Mouse (Mus musculus) limb, embryonic 14.5 days (tissue): Measurements from ENCODE around the gene Atxn7l3. TPM values are rescaled to one million over a fixed set of nuclear protein-coding genes. Genes with fewer than 3 reads are reported as not detected.

Experiments used
- ATAC-seq: fragments of 200-750 bp; cut with Nextera tagmentation; 2 replicates; pipeline ENCODE4 v1.8.0; 2017; ENCODE audit warnings: low read depth, moderate number of reproducible peaks, moderate TSS enrichment; ENCODE audit not compliant: low FRiP score
- DNase-seq: peaks from one replicate; pipeline ENCODE4 v3.0.0-alpha.2; 2015; ENCODE audit warnings: low spot score
- H3K27ac ChIP-seq: fragments of 300-500 bp; sonication (generic); replicated peaks from 2 replicates; pipeline ENCODE4 v1.5.1; 2014; ENCODE audit warnings: low read depth, mild to moderate bottlenecking, low read length, moderate library complexity, mixed read lengths
- H3K27me3 ChIP-seq: fragments of 300-500 bp; sonication (generic); 2 replicates; pipeline ENCODE4 v1.6.1; 2014; ENCODE audit warnings: low read length, mixed read lengths; ENCODE audit not compliant: control insufficient read depth, insufficient read depth
- H3K36me3 ChIP-seq: fragments of 300-500 bp; sonication (generic); 2 replicates; pipeline ENCODE4 v1.6.1; 2014; ENCODE audit warnings: mild to moderate bottlenecking, low read length, moderate library complexity, mixed read lengths; ENCODE audit not compliant: control insufficient read depth, insufficient read depth
- H3K4me1 ChIP-seq: fragments of 300-500 bp; sonication (generic); 2 replicates; pipeline ENCODE4 v1.6.1; 2014; ENCODE audit warnings: antibody characterized with exemption, low read length, mixed read lengths; ENCODE audit not compliant: control insufficient read depth, insufficient read depth
- H3K4me2 ChIP-seq: fragments of 300-500 bp; sonication (generic); replicated peaks from 2 replicates; pipeline ENCODE4 v1.6.1; 2014; ENCODE audit warnings: low read depth, mild to moderate bottlenecking, low read length, moderate library complexity; ENCODE audit not compliant: severe bottlenecking
- H3K4me3 ChIP-seq: fragments of 300-500 bp; sonication (generic); replicated peaks from 2 replicates; pipeline ENCODE4 v1.5.1; 2014; ENCODE audit warnings: low read length
- H3K9ac ChIP-seq: fragments of 300-500 bp; sonication (generic); 2 replicates; pipeline ENCODE4 v1.6.1; 2014; ENCODE audit warnings: mild to moderate bottlenecking, low read depth, low read length, moderate library complexity; ENCODE audit not compliant: severe bottlenecking
- H3K9me3 ChIP-seq: fragments of 300-500 bp; sonication (generic); 2 replicates; pipeline ENCODE4 v1.6.1; 2016; ENCODE audit warnings: low read length; ENCODE audit not compliant: control insufficient read depth
- POLR2A ChIP-seq: fragments of 200-500 bp; IDR thresholded peaks from 2 replicates; pipeline ENCODE4 v1.8.0; 2012; ENCODE audit warnings: inconsistent platforms, mild to moderate bottlenecking, moderate library complexity, borderline replicate concordance; ENCODE audit not compliant: insufficient read depth, insufficient read length; ENCODE audit errors: extremely low read depth
- WGBS: fragments of 180-500 bp; shearing (Covaris S2); extraction: QIAGEN DNeasy Blood & Tissue Kit; methylation state at CpG from one replicate; pipeline ENCODE4 v1.1.7; 2014; 5-methylcytosine and 5-hydroxymethylcytosine counted together
- polyA plus RNA-seq, 2 experiments: library from polyadenylated mRNA; depleted of rRNA in 1 of 2; stranded (reverse) in 1 of 2; unstranded in 1 of 2; fragments of >200 nt; fragmentation: Nextera tagmentation in 1 of 2; extraction: Ambion mirVana in 1 of 2; gene quantifications; 2 replicates each; pipeline versions ENCODE4 v1.2.1 to v1.2.3; 2012 to 2014

The Atxn7l3 gene
- polyA plus RNA-seq, 2 experiments, result 21.0 to 72.1 TPM

DNA sequence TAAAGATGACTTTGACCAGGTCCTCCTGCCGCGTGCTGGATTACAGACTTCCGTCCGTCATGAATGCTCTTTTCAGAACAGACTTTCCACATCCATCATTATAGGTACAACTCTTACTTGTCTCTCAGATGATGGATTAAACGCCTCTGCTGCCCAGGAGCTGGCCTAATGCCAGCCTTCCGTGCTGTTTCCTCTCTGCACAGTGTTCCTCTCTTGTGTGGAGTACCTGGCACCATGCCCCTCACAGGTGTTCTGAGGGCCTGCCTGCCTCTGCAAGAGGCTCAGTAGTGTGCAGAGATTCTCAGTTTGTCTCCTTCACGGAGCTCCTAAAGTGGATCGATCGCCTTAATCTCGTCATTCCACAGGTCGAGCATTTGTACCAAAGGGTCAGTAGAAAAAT, 42.8 kb upstream of the Atxn7l3 start:
- no peak for DNase-seq

DNA sequence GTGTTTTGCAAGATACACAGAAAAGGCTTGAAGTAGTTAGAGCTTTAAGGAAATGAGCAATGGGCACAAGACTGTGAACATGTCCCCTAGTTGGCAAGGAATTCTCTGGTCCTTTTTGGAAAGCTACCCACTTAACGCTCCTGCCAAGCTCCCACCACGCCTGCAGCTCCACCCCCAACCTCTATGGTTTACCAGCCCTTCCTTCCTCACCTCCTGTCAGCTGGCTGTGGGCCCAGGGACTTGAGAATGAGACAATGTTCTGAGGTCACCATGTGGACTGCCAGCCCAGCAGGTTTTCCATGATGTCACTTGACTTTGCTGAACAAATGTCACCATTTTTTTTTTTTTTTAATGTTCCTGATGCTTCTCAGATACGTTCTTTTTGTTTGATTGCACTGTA, 42.1 kb upstream of the Atxn7l3 start:
- H3K27me3 ChIP-seq, result no peaks in the 10 kb centered on the region
- no peak overlapping the region for H3K9ac ChIP-seq
- no peak for TF ChIP-seq POLR2A
- H3K27ac ChIP-seq, result no peak overlapping the region
- no peaks in the 10 kb centered on the region for H3K9me3 ChIP-seq
- H3K36me3 ChIP-seq, result no peaks in the 10 kb centered on the region
- ATAC-seq (no peak), DNase-seq (peak; percentile 51)
- WGBS, result 30% methylated on average over 3 of the region's 3 CpGs
- no peak overlapping the region for H3K4me3 ChIP-seq
- no peaks in the 10 kb centered on the region for H3K4me1 ChIP-seq
- no peak overlapping the region for H3K4me2 ChIP-seq

More for the DNA sequence above, 42.8 kb upstream of the Atxn7l3 start:
- no peaks in the 10 kb centered on the region for H3K4me1 ChIP-seq
- WGBS, result 73% methylated on average over 11 of the region's 11 CpGs
- no peak overlapping the region for H3K27ac ChIP-seq
- no peak overlapping the region for H3K4me3 ChIP-seq
- H3K9me3 ChIP-seq, result no peaks in the 10 kb centered on the region
- no peak overlapping the region for H3K9ac ChIP-seq
- TF ChIP-seq POLR2A, result no peak
- no peaks in the 10 kb centered on the region for H3K36me3 ChIP-seq
- no peaks in the 10 kb centered on the region for H3K27me3 ChIP-seq
- no peak for ATAC-seq
- no peak overlapping the region for H3K4me2 ChIP-seq

DNA sequence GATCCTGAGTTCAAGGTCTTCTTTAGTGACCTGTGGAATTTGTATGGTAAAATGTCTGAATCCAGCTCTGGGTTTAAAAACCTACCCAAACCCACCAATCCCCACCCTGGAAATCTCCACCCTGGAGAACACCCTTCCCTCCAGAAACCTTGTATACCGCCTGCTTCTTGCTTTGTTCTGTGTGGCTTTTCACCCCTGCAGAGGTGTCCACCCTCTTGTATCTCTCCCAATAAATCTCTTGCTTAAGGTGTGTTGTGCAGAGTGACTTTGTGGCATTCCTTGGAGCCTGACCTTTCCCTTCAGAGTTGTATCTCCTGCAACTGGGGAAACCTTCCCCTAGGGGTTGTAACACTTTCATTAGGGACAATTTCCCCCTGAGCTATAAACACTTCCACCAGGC, 41.5 kb upstream of the Atxn7l3 start:
- H3K27me3 ChIP-seq, result no peaks in the 10 kb centered on the region
- TF ChIP-seq POLR2A, result no peak
- H3K27ac ChIP-seq, result no peak overlapping the region
- 11% methylated on average over 1 of the region's 1 CpGs for WGBS
- ATAC-seq, result no peak
- no peak overlapping the region for H3K4me3 ChIP-seq
- H3K9me3 ChIP-seq, result no peaks in the 10 kb centered on the region
- DNase-seq, result no peak
- no peak overlapping the region for H3K9ac ChIP-seq
- no peaks in the 10 kb centered on the region for H3K36me3 ChIP-seq
- no peaks in the 10 kb centered on the region for H3K4me1 ChIP-seq
- no peak overlapping the region for H3K4me2 ChIP-seq

DNA sequence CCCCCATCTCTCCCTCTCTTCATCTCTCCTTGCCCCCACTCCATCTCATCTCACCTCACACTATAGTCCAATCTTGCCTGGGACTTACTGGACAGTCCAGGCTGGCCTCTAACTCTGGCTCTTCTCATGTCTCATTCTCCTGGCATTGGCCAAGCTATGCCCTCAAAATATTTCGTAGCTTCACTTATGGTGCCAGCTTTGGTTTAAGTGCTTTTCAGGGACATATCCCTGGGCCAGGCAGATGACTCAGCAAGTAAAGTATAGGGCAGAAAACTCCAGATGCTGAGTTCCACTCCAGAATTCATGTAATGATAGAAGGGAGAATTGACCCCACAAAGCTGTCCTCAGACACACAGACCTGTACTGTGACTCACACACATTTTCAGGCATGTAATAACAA, 39.8 kb upstream of the Atxn7l3 start:
- no peak overlapping the region for H3K27ac ChIP-seq
- DNase-seq (no peak), ATAC-seq (no peak)
- H3K9ac ChIP-seq, result no peak overlapping the region
- no peaks in the 10 kb centered on the region for H3K4me1 ChIP-seq
- H3K4me3 ChIP-seq, result no peak overlapping the region
- TF ChIP-seq POLR2A, result no peak
- 68% methylated on average over 1 of the region's 1 CpGs for WGBS
- H3K9me3 ChIP-seq, result no peaks in the 10 kb centered on the region
- no peak overlapping the region for H3K4me2 ChIP-seq
- H3K27me3 ChIP-seq, result no peaks in the 10 kb centered on the region
- no peaks in the 10 kb centered on the region for H3K36me3 ChIP-seq

DNA sequence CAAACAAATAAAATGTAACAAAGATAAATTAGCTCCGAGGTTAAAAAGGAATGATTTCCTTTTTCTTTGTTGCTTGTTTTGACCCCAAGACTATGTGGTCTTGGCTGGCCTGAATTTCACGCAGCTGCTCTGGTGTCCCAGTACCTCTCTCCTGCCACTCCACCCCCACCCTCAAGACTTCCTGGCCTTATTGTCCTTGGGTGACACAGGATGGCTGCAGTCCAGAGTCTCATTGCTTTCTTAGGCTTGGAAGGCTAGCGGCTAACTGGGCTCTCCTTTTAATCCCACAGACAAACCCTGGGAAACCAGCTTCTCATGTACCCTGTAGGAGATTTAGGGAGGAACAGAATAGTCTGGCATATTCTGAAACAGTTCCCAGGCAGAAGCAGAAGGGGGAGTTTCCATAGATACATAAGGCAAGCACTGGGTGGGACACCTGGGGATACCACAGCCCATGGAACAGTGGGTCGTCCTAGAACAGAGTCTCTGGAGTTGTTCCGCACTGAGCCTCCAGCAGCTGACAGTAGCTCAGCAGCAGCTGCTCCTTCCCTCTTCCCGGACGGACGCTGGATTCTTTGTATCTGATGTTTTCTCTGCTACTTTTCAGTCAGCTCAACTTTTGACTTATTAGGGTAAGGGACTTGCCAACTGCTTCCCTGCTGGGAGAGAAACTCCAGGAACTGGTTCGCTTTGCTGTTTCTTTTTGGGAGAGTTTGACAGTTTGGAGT, 38.7 kb upstream of the Atxn7l3 start:
- H3K27ac ChIP-seq, result no peak overlapping the region
- H3K9me3 ChIP-seq, result no peaks in the 10 kb centered on the region
- H3K4me1 ChIP-seq, result no peaks in the 10 kb centered on the region
- ATAC-seq (peak; percentile 63; the same call in 1 of the 2 replicates), DNase-seq (peak; percentile 37)
- no peak for TF ChIP-seq POLR2A
- H3K4me3 ChIP-seq, result no peak overlapping the region
- no peak overlapping the region for H3K9ac ChIP-seq
- no peaks in the 10 kb centered on the region for H3K27me3 ChIP-seq
- WGBS, result 48% methylated on average over 9 of the region's 9 CpGs
- H3K36me3 ChIP-seq, result no peaks in the 10 kb centered on the region
- H3K4me2 ChIP-seq, result no peak overlapping the region

DNA sequence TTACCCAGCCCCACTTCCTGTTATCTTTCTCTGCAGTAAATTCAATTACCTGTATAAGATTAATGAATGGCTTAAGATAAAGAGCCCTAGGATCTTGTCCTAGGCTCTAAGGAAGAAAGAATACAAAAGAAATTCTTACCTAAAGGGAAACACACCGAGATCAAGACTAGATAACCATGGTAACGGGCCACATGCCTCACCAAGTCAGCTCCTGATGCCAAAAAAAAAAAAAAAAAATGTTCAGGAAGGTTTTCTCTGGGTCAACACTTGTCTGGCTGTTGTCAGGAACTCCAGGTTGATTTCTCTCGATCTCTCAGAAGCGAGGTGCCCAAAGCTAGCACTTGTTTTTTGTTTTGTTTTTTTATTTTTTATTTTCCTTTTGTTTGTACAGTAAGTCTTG, 37.6 kb upstream of the Atxn7l3 start:
- Histone ChIP-seq H3K4me2 (no peak overlapping the region), H3K36me3 (no peaks in the 10 kb centered on the region), H3K9me3 (no peaks in the 10 kb centered on the region), H3K27me3 (no peaks in the 10 kb centered on the region), H3K9ac (no peak overlapping the region), H3K4me1 (no peaks in the 10 kb centered on the region), H3K4me3 (no peak overlapping the region), H3K27ac (no peak overlapping the region)
- WGBS, result 77% methylated on average over 4 of the region's 4 CpGs
- no peak for TF ChIP-seq POLR2A
- DNase-seq, result no peak
- ATAC-seq, result no peak
